Mouse (Mus musculus) heart, embryonic 14.5 days (tissue): ENCODE data around the gene Zbtb22. TPM values are rescaled to one million over a fixed set of nuclear protein-coding genes. Genes with fewer than 3 reads are reported as not detected.
"Not testable (repeated sequence)": the region's sequence is repeated elsewhere in the genome, so short reads cannot be mapped to it uniquely, and the experiment has no call there.

ENCODE experiments used
- ATAC-seq: fragments of 200-750 bp; cut with Nextera tagmentation; 2 replicates; pipeline ENCODE4 v1.8.0; 2017; ENCODE audit warnings: low read depth, moderate TSS enrichment; ENCODE audit not compliant: insufficient number of reproducible peaks, insufficient read depth, low FRiP score
- H3K27ac ChIP-seq, 2 experiments: fragments of 200-500 bp in 1 of 2; fragments of 300-500 bp in 1 of 2; sonication (generic) in 1 of 2; replicated peaks in 1 of 2; 2 replicates each; pipeline ENCODE4 v1.5.1; 2012 to 2014; ENCODE audit warnings: low read depth in 2 of 2, low read length in 2 of 2, control low read depth in 1 of 2, mild to moderate bottlenecking in 1 of 2, mixed read lengths in 1 of 2; ENCODE audit not compliant: control insufficient read depth in 1 of 2, insufficient read depth in 1 of 2
- H3K27me3 ChIP-seq: fragments of 300-500 bp; sonication (generic); 2 replicates; pipeline ENCODE4 v1.6.1; 2014; ENCODE audit warnings: mild to moderate bottlenecking, low read length, control low read depth; ENCODE audit not compliant: control insufficient read depth, insufficient read depth
- H3K36me3 ChIP-seq: fragments of 300-500 bp; sonication (generic); 2 replicates; pipeline ENCODE4 v1.6.1; 2014; ENCODE audit warnings: mild to moderate bottlenecking, control low read depth, low read length, mixed read lengths; ENCODE audit not compliant: control insufficient read depth, insufficient read depth
- H3K4me1 ChIP-seq, 2 experiments: fragments of 200-500 bp in 1 of 2; fragments of 300-500 bp in 1 of 2; sonication (generic) in 1 of 2; 2 replicates each; pipeline ENCODE4 v1.6.1; 2012 to 2014; ENCODE audit warnings: low read length in 2 of 2, control low read depth in 1 of 2, mixed read lengths in 1 of 2; ENCODE audit not compliant: control insufficient read depth in 2 of 2, insufficient read depth in 2 of 2
- H3K4me2 ChIP-seq: fragments of 300-500 bp; sonication (generic); 2 replicates; pipeline ENCODE4 v1.6.1; 2014; ENCODE audit warnings: mild to moderate bottlenecking, low read length
- H3K4me3 ChIP-seq, 2 experiments: fragments of 200-500 bp in 1 of 2; fragments of 300-500 bp in 1 of 2; sonication (generic) in 1 of 2; 2 replicates each; pipeline ENCODE4 v1.5.1; 2012 to 2014; ENCODE audit warnings: low read length in 2 of 2, mild to moderate bottlenecking in 2 of 2, control low read depth in 1 of 2, low read depth in 1 of 2, moderate library complexity in 1 of 2; ENCODE audit not compliant: control insufficient read depth in 1 of 2, insufficient read depth in 1 of 2
- H3K9ac ChIP-seq: fragments of 300-500 bp; sonication (generic); 2 replicates; pipeline ENCODE4 v1.6.1; 2014; ENCODE audit warnings: mild to moderate bottlenecking, low read length
- H3K9me3 ChIP-seq: fragments of 300-500 bp; sonication (generic); 2 replicates; pipeline ENCODE4 v1.6.1; 2016; ENCODE audit warnings: low read length, control low read depth; ENCODE audit not compliant: control insufficient read depth
- WGBS: fragments of 180-500 bp; shearing (Covaris S2); extraction: QIAGEN DNeasy Blood & Tissue Kit; methylation state at CpG from one replicate; pipeline ENCODE4 v1.1.7; 2014; 5-methylcytosine and 5-hydroxymethylcytosine counted together
- polyA plus RNA-seq: library from polyadenylated mRNA; unstranded; fragments of >200 nt; fragmentation: Nextera tagmentation; extraction: Ambion mirVana; gene quantifications from 2 replicates; pipeline ENCODE4 v1.2.1, GENCODE M21; 2014

Zbtb22 gene
- 4.5 and 8.9 TPM in 2 replicates for polyA plus RNA-seq

- H3K27ac ChIP-seq = peak within 1 kb of the TSS; percentile 54 to 83; a peak in 3 of 4 replicates
- WGBS = under 1% methylated on average over 32 of the region's 34 CpGs
- H3K4me1 ChIP-seq = peaks cover 13 to 23% of the 10 kb centered on the region in 2 experiments
- H3K4me2 ChIP-seq = peak within 1 kb of the TSS; percentile 75
- no peaks in the 10 kb centered on the region for H3K27me3 ChIP-seq
- peak within 1 kb of the TSS; percentile 63 to 66 for H3K4me3 ChIP-seq
- H3K36me3 ChIP-seq = peaks cover 56% of the 10 kb centered on the region
- H3K9me3 ChIP-seq = no peaks in the 10 kb centered on the region
- peak; percentile 89 for ATAC-seq
- H3K9ac ChIP-seq = peak within 1 kb of the TSS; percentile 75
These were observed at the start of gene Zbtb22, which contains the start of gene Tapbp for GRCm38 (mm10) chr17:33915671-33916250. Zbtb22 (plus strand) TSS chr17:33915904. Tapbp (plus strand) TSS chr17:33915899.

DNA sequence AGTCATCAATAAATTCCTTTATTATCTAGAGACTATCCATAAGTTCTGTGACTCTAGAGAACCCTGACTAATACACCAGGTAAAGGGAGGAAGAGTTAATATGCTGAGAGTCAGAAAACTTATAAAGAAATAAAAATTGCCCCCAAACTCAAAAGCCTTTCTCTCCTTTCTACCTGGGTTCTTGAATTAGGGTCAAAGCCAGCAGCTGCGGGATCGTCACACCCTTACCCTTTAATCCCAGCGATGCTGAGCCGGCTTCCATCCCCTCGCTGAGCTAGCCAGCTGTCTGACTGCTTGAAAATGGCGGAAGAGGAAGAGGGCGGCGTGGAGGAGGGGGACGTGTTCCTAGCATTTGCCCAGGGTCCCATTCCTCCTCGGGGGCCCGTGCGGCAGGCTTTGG, 42.2 kb upstream of the Zbtb22 start, which contains the start of gene Gm7029:
TSS of gene Gm7029 (plus strand) at position 301 of the 400 bp plus-strand sequence.
- not testable (repeated sequence) for ATAC-seq, H3K4me3 ChIP-seq, H3K9ac ChIP-seq, H3K27me3 ChIP-seq, H3K4me2 ChIP-seq, H3K9me3 ChIP-seq, H3K27ac ChIP-seq, H3K4me1 ChIP-seq
- WGBS = 76% methylated on average over 3 of the region's 12 CpGs
- H3K36me3 ChIP-seq = peaks cover 30% of the 10 kb centered on the region

GRCm38 (mm10) chr17:33874411-33874810, 41.3 kb upstream of the Zbtb22 start:
- H3K4me1 ChIP-seq = no peaks in the 10 kb centered on the region
- ATAC-seq = no peak
- 78% methylated on average over 11 of the region's 11 CpGs for WGBS
- no peak overlapping the region for H3K9ac ChIP-seq
- peaks cover 36% of the 10 kb centered on the region for H3K36me3 ChIP-seq
- no peaks in the 10 kb centered on the region for H3K27me3 ChIP-seq
- no peak overlapping the region for H3K4me2 ChIP-seq
- H3K9me3 ChIP-seq = no peaks in the 10 kb centered on the region
- H3K4me3 ChIP-seq = no peak overlapping the region
- no peak overlapping the region for H3K27ac ChIP-seq

DNA sequence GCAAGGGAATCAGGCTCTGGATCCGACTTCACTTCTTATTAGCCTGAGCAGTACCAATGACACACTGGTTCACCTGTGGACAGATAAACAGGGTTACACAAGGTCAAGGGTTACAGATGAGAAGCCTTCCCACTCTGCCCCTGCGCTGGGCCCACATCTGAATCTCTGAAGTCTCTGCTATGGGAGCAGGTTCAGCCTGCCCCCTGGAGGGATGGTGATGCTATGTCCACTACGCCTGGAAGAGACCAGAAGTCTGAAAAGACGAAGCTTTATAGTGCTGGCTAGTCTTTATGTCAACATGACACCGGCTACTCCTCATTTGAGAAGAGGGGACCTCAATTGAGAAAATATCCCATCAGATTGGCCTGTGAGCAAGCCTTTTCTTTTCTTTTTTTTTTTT, 39.9 kb upstream of the Zbtb22 start:
- H3K9ac ChIP-seq, ATAC-seq, H3K9me3 ChIP-seq, H3K4me1 ChIP-seq, H3K27me3 ChIP-seq, H3K27ac ChIP-seq, H3K4me2 ChIP-seq, H3K4me3 ChIP-seq: not testable (repeated sequence)
- WGBS = 86% methylated on average over 5 of the region's 5 CpGs
- peaks cover 47% of the 10 kb centered on the region for H3K36me3 ChIP-seq

DNA sequence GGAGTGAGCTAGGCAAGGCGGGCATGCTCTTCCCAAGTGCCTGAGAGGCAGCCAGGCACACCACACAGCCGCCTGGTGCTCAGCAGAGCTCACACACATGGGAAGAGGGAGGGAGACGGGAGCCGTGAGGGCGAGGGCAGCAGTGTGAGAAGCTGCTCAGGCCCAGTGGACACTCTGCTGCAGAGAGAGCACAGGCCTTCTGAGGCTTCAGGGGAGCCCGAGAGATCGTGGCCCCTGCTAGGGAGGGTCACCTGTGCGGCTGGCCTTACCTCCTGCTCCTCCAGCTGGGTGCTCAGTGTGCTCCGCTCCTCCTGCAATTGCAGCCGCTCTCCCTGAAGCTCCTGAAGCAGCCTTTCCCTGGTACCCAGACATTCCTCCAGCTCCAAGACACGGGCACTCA, 31.4 kb upstream of the Zbtb22 start:
- H3K4me2 ChIP-seq, H3K9me3 ChIP-seq, H3K27me3 ChIP-seq, H3K9ac ChIP-seq, H3K4me1 ChIP-seq, ATAC-seq, H3K27ac ChIP-seq, H3K4me3 ChIP-seq: not testable (repeated sequence)
- 85% methylated on average over 10 of the region's 11 CpGs for WGBS
- H3K36me3 ChIP-seq = peaks cover 54% of the 10 kb centered on the region

- H3K27ac ChIP-seq, ATAC-seq, H3K4me1 ChIP-seq, H3K9ac ChIP-seq, H3K9me3 ChIP-seq, H3K27me3 ChIP-seq, H3K4me3 ChIP-seq, H3K4me2 ChIP-seq: not testable (repeated sequence)
- H3K36me3 ChIP-seq = peaks cover 27% of the 10 kb centered on the region
- 33% methylated on average over 2 of the region's 2 CpGs for WGBS
These were observed 27.9 kb upstream of the Zbtb22 start for GRCm38 (mm10) chr17:33887802-33888201.

- peaks cover 27% of the 10 kb centered on the region for H3K36me3 ChIP-seq
- ATAC-seq, H3K9me3 ChIP-seq, H3K27me3 ChIP-seq, H3K9ac ChIP-seq, H3K4me1 ChIP-seq, H3K27ac ChIP-seq: not testable (repeated sequence)
- peak overlapping the region in 1 of 2 experiments; percentile 66; a peak in 1 of 4 replicates for H3K4me3 ChIP-seq
- H3K4me2 ChIP-seq = peak overlapping the region; percentile 69
These were observed 27.5 kb upstream of the Zbtb22 start for GRCm38 (mm10) chr17:33888230-33888629.
